Mouse (Mus musculus) cortical plate, adult 2 months (tissue): ENCODE data around the gene Smox.

Experiments used
- CTCF ChIP-seq: fragments of 200-500 bp; IDR thresholded peaks from 2 replicates; pipeline ENCODE4 v1.5.1; 2011; ENCODE audit warnings: mild to moderate bottlenecking, control low read depth, low read length; ENCODE audit not compliant: insufficient read depth; ENCODE audit errors: extremely low read depth
- POLR2A ChIP-seq: fragments of 200-500 bp; IDR thresholded peaks from 2 replicates; pipeline ENCODE4 v1.6.1; 2011; ENCODE audit warnings: mild to moderate bottlenecking, low read length, control low read depth; ENCODE audit not compliant: insufficient read depth; ENCODE audit errors: extremely low read depth

DNA sequence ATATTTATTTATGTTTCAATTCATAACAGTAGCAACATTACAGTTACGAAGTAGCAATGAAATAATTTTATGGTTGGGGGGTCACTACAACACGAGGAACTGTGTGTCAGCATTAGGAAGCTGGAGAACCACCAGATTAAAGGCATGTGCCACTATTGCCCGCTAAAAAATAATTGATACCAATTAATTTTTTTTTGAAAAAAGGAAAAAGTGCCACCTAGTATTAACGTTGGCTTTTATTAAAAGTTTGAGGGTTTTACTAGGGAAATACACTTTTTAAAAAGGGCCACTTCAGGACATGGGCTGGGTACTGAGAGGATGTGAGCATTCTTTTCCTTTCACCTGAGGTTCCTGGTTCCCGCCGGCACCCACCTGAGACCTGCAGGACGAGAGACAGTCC, at the start of gene Smox:
- TF ChIP-seq POLR2A (no peak), CTCF (no peak)
